Mouse (Mus musculus) central nervous system, embryonic 11.5 days (tissue): Measurements from ENCODE around the gene Slc35f2. TPM values are rescaled to one million over a fixed set of nuclear protein-coding genes. Genes with fewer than 3 reads are reported as not detected.

Experiments
- polyA plus RNA-seq: library from polyadenylated mRNA; depleted of rRNA; stranded (reverse); fragments of >200 nt; gene quantifications from 2 replicates; pipeline ENCODE4 v1.2.3, GENCODE M21; 2012; rRNA removed

The Slc35f2 gene
- polyA plus RNA-seq = 2.1 and 3.3 TPM in 2 replicates

GRCm38 (mm10) chr9:53771344-53772021 is at the start of gene Slc35f2:
Gene Slc35f2, plus strand, starts transcription at chr9:53771538.

GRCm38 (mm10) chr9:53849864-53850263 is 78.5 kb downstream of the Slc35f2 start, which contains the start of gene Sln:
Gene Sln, plus strand, starts transcription at chr9:53850164.

Other genes with a start within 250 kb of the Slc35f2 start
- gene Atm, start 234.8 kb upstream of the Slc35f2 start, polyA plus RNA-seq = 20.2 and 22.6 TPM in 2 replicates
- 10.8 and 18.5 TPM in 2 replicates for gene Npat, start 234.5 kb upstream of the Slc35f2 start, polyA plus RNA-seq
- gene Acat1, start 161.2 kb upstream of the Slc35f2 start, polyA plus RNA-seq = 46.9 and 59.9 TPM in 2 replicates
- 21.1 and 23.9 TPM in 2 replicates for gene Cul5, start 101.5 kb upstream of the Slc35f2 start, polyA plus RNA-seq
- gene Rab39, start 65.3 kb upstream of the Slc35f2 start, polyA plus RNA-seq = 1.7 and 1.9 TPM in 2 replicates
- 2.6 TPM in 1 of 2 replicates, not detected in the other for gene Sln, start 78.6 kb downstream of the Slc35f2 start, polyA plus RNA-seq
- gene Elmod1, start 203.8 kb downstream of the Slc35f2 start, polyA plus RNA-seq = 4.4 and 6.6 TPM in 2 replicates